Mouse (Mus musculus) megakaryocyte-erythroid progenitor cell, adult 5 weeks (primary cell): ENCODE measurements around the gene Ccdc60. TPM values are rescaled to one million over a fixed set of nuclear protein-coding genes. Genes with fewer than 3 reads are reported as not detected.

Source experiments
- polyA plus RNA-seq: library from polyadenylated mRNA; stranded (reverse); fragments of >175 nt; gene quantifications from 2 replicates; pipeline ENCODE4 v1.2.3, GENCODE M21; 2012

Ccdc60 gene
- polyA plus RNA-seq, result 0.18 and 0.27 TPM in 2 replicates

GRCm38 (mm10) chr5:116288849-116289570, at the start of gene Ccdc60:
Ccdc60 (minus strand) TSS chr5:116288985.

GRCm38 (mm10) chr5:116083081-116083480, 205.7 kb downstream of the Ccdc60 start, which contains the start of gene Tmem233:
Tmem233 (minus strand) TSS chr5:116083244.

Other genes starting within 250 kb of the Ccdc60 start
- not detected in 2 replicates for gene Tmem233, start 205.7 kb downstream of the Ccdc60 start, polyA plus RNA-seq
- gene Hspb8, start 133.9 kb upstream of the Ccdc60 start, polyA plus RNA-seq, result 0.08 and 0.14 TPM in 2 replicates